Mouse (Mus musculus) erythroblast, adult 5-6 weeks (primary cell): ENCODE measurements at regions not wholly inside any gene's neighbourhood (a gene's known extent, or its start where the extent isn't known, plus 50 kb on each side); places are given as distances from the start of the nearest gene placed in this dataset.

Experiments
- ATAC-seq: replicated peaks from 2 replicates; pipeline ENCODE4 v1.8.0; 2016; ENCODE audit warnings: moderate number of reproducible peaks, mild to moderate bottlenecking, moderate TSS enrichment, inconsistent platforms; ENCODE audit not compliant: poor library complexity, low FRiP score, severe bottlenecking

- ATAC-seq, result no peak
These were observed 162.2 kb upstream of the Id2 start for GRCm38 (mm10) chr12:25259123-25259522.

- ATAC-seq, result no peak
These were observed 159.3 kb upstream of the Id2 start for GRCm38 (mm10) chr12:25256268-25256667.

GRCm38 (mm10) chr12:25254716-25255115 is 157.8 kb upstream of the Id2 start:
- ATAC-seq, result no peak

- no peak for ATAC-seq
These were observed 156.0 kb upstream of the Id2 start for GRCm38 (mm10) chr12:25252776-25253510.

GRCm38 (mm10) chr12:25251411-25252171 is 154.7 kb upstream of the Id2 start:
- no peak for ATAC-seq

- ATAC-seq, result no peak
These were observed 153.9 kb upstream of the Id2 start for GRCm38 (mm10) chr12:25250881-25251280.

- ATAC-seq, result no peak
These were observed 151.9 kb upstream of the Id2 start for GRCm38 (mm10) chr12:25248681-25249366.

- no peak for ATAC-seq
These were observed 149.6 kb upstream of the Id2 start for GRCm38 (mm10) chr12:25246566-25246965.

GRCm38 (mm10) chr12:25245661-25246060 is 148.7 kb upstream of the Id2 start:
- no peak for ATAC-seq

GRCm38 (mm10) chr12:25245251-25245650 is 148.3 kb upstream of the Id2 start:
- no peak for ATAC-seq

GRCm38 (mm10) chr12:25244666-25245065 is 147.7 kb upstream of the Id2 start:
- no peak for ATAC-seq

- ATAC-seq, result no peak
These were observed 147.0 kb upstream of the Id2 start for GRCm38 (mm10) chr12:25243901-25244300.

GRCm38 (mm10) chr12:25242369-25242768 is 145.4 kb upstream of the Id2 start:
- ATAC-seq, result no peak

GRCm38 (mm10) chr12:25241675-25242074 is 144.7 kb upstream of the Id2 start:
- ATAC-seq, result no peak

- ATAC-seq, result no peak
These were observed 143.9 kb upstream of the Id2 start for GRCm38 (mm10) chr12:25240796-25241195.

GRCm38 (mm10) chr12:25240142-25240541 is 143.2 kb upstream of the Id2 start:
- no peak for ATAC-seq

- no peak for ATAC-seq
These were observed 138.1 kb upstream of the Id2 start for GRCm38 (mm10) chr12:25235071-25235470.

GRCm38 (mm10) chr12:25234636-25235035 is 137.7 kb upstream of the Id2 start:
- ATAC-seq, result no peak

GRCm38 (mm10) chr12:25233027-25233535 is 136.1 kb upstream of the Id2 start:
- ATAC-seq, result no peak

GRCm38 (mm10) chr12:25232358-25233026 is 135.6 kb upstream of the Id2 start:
- ATAC-seq, result no peak
